Mouse (Mus musculus): ENCODE data around the gene Gm47969. TPM values are rescaled to one million over a fixed set of nuclear protein-coding genes. Genes with fewer than 3 reads are reported as not detected.

Gm47969 gene
- polyA plus RNA-seq, 1 experiment, result not detected

DNA sequence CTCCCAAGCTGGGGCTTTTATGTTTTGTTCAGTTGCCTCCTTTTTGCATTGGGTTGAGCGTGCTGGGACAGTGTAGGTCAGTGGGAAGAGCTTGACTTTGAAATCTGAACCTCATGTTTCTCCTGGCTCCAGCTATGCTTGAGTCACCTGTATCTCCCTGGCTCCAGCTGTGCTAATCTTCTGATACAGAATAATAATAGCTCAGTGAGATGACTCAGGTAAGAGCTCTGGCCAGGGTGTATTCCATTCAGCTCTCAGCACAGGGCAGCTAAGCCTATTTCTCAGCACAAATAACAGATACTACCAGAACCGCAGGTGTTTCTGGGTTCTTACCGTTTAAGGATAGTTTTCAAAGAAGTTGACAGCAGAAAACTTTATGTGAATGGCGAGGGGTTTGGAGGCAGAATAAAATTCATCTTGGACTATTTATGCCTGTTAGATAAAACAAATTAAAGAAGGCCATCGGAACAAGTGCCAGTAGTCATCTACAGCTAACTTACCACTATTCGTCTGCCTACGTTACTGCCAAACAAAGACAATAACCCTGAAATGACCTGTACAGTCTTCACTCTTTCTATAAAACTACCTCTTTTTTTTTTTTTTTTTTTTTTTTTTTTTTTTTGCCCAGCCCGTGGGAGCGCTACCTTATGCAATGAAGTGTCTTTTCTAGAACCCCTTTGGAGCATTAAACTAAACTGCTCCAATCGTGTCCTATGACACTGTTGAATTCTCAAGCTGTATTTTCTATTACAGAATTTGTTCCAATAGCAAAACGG lies 7.7 kb upstream of the Gm47969 start:
- Histone ChIP-seq H3K4me3 (ENCODE audit: insufficient read depth, low read length) (no peak overlapping the region), H3K4me1 (ENCODE audit: control insufficient read depth, insufficient read depth, low read length) (no peaks in the 10 kb centered on the region), H3K27ac (ENCODE audit: insufficient read depth, low read length) (no peak overlapping the region)
- TF ChIP-seq POLR2A (IDR thresholded peaks at IDR 0.05; ENCODE audit: low read depth, low read length) (no peak), CTCF (IDR thresholded peaks at IDR 0.05; ENCODE audit: borderline replicate concordance, insufficient read depth, low read length) (no peak)

GRCm38 (mm10) chr1:83038109-83038672 lies 6.5 kb upstream of the Gm47969 start, which contains the start of gene Slc19a3:
Gene Slc19a3 (minus strand): TSS chr1:83038448.
- H3K27ac ChIP-seq (ENCODE audit: insufficient read depth, low read length), result no peak within 1 kb of the TSS

GRCm38 (mm10) chr1:83039080-83039479 lies 5.7 kb upstream of the Gm47969 start:
- H3K27ac ChIP-seq (ENCODE audit: insufficient read depth, low read length), result no peak overlapping the region
- H3K4me3 ChIP-seq (ENCODE audit: insufficient read depth, low read length), result no peak overlapping the region
- no peaks in the 10 kb centered on the region for H3K4me1 ChIP-seq (ENCODE audit: control insufficient read depth, insufficient read depth, low read length)
- no peak for TF ChIP-seq CTCF (IDR thresholded peaks at IDR 0.05; ENCODE audit: borderline replicate concordance, insufficient read depth, low read length)
- no peak for TF ChIP-seq POLR2A (IDR thresholded peaks at IDR 0.05; ENCODE audit: low read depth, low read length)

More at GRCm38 (mm10) chr1:83038109-83038672, 6.5 kb upstream of the Gm47969 start, which contains the start of gene Slc19a3:
- TF ChIP-seq CTCF (IDR thresholded peaks at IDR 0.05; ENCODE audit: borderline replicate concordance, insufficient read depth, low read length) (no peak), POLR2A (IDR thresholded peaks at IDR 0.05; ENCODE audit: low read depth, low read length) (peak; percentile 70)
- H3K4me3 ChIP-seq (ENCODE audit: insufficient read depth, low read length), result peak within 1 kb of the TSS; percentile 37
- no peaks in the 10 kb centered on the region for H3K4me1 ChIP-seq (ENCODE audit: control insufficient read depth, insufficient read depth, low read length)

DNA sequence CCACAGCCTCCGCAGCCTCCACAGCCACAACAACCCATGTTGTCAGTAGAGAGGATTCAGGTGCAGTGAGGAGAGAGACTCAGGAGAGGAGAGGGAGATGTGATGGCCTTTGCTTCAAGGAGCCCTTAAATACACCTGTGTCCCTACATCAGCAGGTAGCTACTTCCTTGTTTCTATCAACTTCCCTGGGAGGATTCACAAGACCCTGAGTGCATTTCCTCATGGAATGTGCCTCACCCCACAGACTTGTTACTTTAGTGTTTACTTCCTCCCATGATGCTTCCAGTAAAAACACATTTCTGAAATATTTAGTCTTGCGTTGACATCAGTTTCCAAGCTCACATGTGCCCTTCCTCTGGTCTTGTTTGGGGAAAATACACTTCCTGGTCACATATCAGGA lies 2.4 kb upstream of the Gm47969 start, which contains the start of gene Krtap28-10:
Gene Krtap28-10, minus strand, starts transcription at position 101 of the 400 bp plus-strand sequence.
- Histone ChIP-seq H3K4me3 (ENCODE audit: insufficient read depth, low read length) (no peak within 1 kb of the TSS), H3K27ac (ENCODE audit: insufficient read depth, low read length) (no peak within 1 kb of the TSS), H3K4me1 (ENCODE audit: control insufficient read depth, insufficient read depth, low read length) (no peaks in the 10 kb centered on the region)
- TF ChIP-seq CTCF (IDR thresholded peaks at IDR 0.05; ENCODE audit: borderline replicate concordance, insufficient read depth, low read length) (no peak), POLR2A (IDR thresholded peaks at IDR 0.05; ENCODE audit: low read depth, low read length) (no peak)

DNA sequence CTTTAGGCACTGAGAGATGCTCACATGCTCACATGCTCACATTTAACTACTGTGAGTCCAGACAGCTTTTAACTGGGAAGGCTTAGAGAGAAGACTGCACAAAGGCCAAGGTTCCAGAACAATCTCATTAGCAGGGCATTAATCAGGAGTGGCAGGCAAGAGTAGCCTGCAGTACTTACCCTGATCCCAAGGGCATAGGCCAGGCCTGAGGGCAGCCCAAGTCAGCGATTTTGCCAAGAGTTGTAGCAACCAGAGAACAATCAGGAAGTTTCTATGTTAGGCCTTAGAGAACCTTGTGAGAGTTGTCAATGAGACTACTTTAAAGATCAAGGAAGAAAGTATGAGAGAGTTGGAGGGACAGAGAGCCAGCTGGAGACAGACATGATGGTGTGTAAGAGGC lies 13.7 kb downstream of the Gm47969 start:
- TF ChIP-seq CTCF (IDR thresholded peaks at IDR 0.05; ENCODE audit: borderline replicate concordance, insufficient read depth, low read length) (no peak), POLR2A (IDR thresholded peaks at IDR 0.05; ENCODE audit: low read depth, low read length) (no peak)
- Histone ChIP-seq H3K27ac (ENCODE audit: insufficient read depth, low read length) (no peak overlapping the region), H3K4me3 (ENCODE audit: insufficient read depth, low read length) (no peak overlapping the region), H3K4me1 (ENCODE audit: control insufficient read depth, insufficient read depth, low read length) (no peaks in the 10 kb centered on the region)

- no peak for TF ChIP-seq POLR2A (IDR thresholded peaks at IDR 0.05; ENCODE audit: low read depth, low read length)
- no peak for TF ChIP-seq CTCF (IDR thresholded peaks at IDR 0.05; ENCODE audit: borderline replicate concordance, insufficient read depth, low read length)
- H3K4me1 ChIP-seq (ENCODE audit: control insufficient read depth, insufficient read depth, low read length), result no peaks in the 10 kb centered on the region
Observed at GRCm38 (mm10) chr1:83059278-83059677, 14.5 kb downstream of the Gm47969 start, which contains the start of gene A030005K14Rik. Gene A030005K14Rik (minus strand): TSS chr1:83059378.

DNA sequence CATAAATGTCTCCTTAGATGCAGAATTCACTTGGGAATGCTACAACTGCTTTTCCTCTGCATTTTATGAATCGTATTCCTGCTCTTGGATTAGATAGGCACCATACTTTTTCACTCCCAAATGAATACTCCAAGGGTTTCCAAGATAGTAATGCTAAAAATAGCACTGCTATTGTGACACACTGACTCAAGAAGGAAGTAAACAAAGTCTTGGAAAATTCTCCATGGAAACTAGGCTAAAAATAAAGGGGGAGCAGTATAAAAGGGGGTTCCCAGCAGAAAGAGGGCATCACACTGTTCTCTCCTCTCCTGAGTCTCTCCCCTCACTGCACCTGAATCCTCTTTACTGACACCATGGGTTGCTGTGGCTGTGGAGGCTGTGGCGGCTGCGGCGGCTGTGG lies 15.9 kb downstream of the Gm47969 start, which contains the start of gene Krtap28-13:
Gene Krtap28-13, plus strand, starts transcription at position 288 of the 400 bp plus-strand sequence.
- TF ChIP-seq CTCF (IDR thresholded peaks at IDR 0.05; ENCODE audit: borderline replicate concordance, insufficient read depth, low read length) (no peak), POLR2A (IDR thresholded peaks at IDR 0.05; ENCODE audit: low read depth, low read length) (no peak)
- Histone ChIP-seq H3K27ac (ENCODE audit: insufficient read depth, low read length) (no peak within 1 kb of the TSS), H3K4me3 (ENCODE audit: insufficient read depth, low read length) (no peak within 1 kb of the TSS), H3K4me1 (ENCODE audit: control insufficient read depth, insufficient read depth, low read length) (no peaks in the 10 kb centered on the region)

More at GRCm38 (mm10) chr1:83059278-83059677, 14.5 kb downstream of the Gm47969 start, which contains the start of gene A030005K14Rik:
- Histone ChIP-seq H3K27ac (ENCODE audit: insufficient read depth, low read length) (no peak within 1 kb of the TSS), H3K4me3 (ENCODE audit: insufficient read depth, low read length) (no peak within 1 kb of the TSS)

GRCm38 (mm10) chr1:83064851-83065250 lies 20.1 kb downstream of the Gm47969 start:
- no peak overlapping the region for H3K27ac ChIP-seq (ENCODE audit: insufficient read depth, low read length)
- TF ChIP-seq POLR2A (IDR thresholded peaks at IDR 0.05; ENCODE audit: low read depth, low read length) (no peak), CTCF (IDR thresholded peaks at IDR 0.05; ENCODE audit: borderline replicate concordance, insufficient read depth, low read length) (no peak)
- no peak overlapping the region for H3K4me3 ChIP-seq (ENCODE audit: insufficient read depth, low read length)
- H3K4me1 ChIP-seq (ENCODE audit: control insufficient read depth, insufficient read depth, low read length), result no peaks in the 10 kb centered on the region

DNA sequence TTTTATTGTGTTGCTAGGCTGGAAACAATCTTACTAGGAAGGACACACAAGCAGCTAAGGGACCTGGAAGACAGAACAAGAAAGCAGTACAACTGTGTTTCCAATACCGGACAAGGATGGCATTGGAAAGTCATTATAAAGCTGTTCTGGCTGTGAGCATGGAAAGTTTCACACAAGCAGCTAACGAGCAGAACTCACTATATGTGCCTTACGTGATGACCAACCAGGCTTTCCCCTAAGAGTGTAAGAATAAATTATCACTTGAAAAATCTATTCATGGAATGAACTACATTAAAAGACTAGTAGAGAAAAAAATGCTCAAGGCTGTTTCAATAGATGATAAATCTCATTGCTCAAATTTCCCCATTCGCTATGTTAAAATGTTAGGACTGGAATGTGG lies 21.8 kb downstream of the Gm47969 start:
- Histone ChIP-seq H3K4me1 (ENCODE audit: control insufficient read depth, insufficient read depth, low read length) (no peaks in the 10 kb centered on the region), H3K27ac (ENCODE audit: insufficient read depth, low read length) (no peak overlapping the region), H3K4me3 (ENCODE audit: insufficient read depth, low read length) (no peak overlapping the region)
- no peak for TF ChIP-seq POLR2A (IDR thresholded peaks at IDR 0.05; ENCODE audit: low read depth, low read length)
- TF ChIP-seq CTCF (IDR thresholded peaks at IDR 0.05; ENCODE audit: borderline replicate concordance, insufficient read depth, low read length), result no peak

DNA sequence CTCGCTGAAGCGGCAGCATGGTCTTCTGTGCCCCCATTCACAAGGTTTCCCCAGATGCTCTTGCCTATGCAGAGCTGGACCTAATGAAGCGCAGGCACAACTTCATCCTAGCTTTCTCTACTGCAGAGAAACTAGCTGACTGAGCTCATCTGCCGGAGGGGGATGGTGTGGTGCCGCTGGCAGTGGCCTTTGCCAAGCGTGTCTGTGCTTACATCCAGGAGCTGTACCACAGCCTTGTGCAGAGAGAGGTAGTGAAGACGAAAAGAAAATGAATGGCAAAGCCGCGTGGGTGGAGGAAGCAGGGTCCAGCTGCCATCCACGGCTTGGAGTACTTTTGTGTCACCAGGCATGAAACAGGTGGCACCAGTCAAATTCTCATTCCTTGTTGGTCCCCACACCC lies 22.5 kb downstream of the Gm47969 start:
- H3K27ac ChIP-seq (ENCODE audit: insufficient read depth, low read length), result no peak overlapping the region
- TF ChIP-seq POLR2A (IDR thresholded peaks at IDR 0.05; ENCODE audit: low read depth, low read length) (no peak), CTCF (IDR thresholded peaks at IDR 0.05; ENCODE audit: borderline replicate concordance, insufficient read depth, low read length) (no peak)
- H3K4me1 ChIP-seq (ENCODE audit: control insufficient read depth, insufficient read depth, low read length), result no peaks in the 10 kb centered on the region
- no peak overlapping the region for H3K4me3 ChIP-seq (ENCODE audit: insufficient read depth, low read length)

All from embryonic fibroblast, embryonic 13.5 days (primary cell).